Mouse (Mus musculus): Measurements from ENCODE around the gene Olfr1166.

DNA sequence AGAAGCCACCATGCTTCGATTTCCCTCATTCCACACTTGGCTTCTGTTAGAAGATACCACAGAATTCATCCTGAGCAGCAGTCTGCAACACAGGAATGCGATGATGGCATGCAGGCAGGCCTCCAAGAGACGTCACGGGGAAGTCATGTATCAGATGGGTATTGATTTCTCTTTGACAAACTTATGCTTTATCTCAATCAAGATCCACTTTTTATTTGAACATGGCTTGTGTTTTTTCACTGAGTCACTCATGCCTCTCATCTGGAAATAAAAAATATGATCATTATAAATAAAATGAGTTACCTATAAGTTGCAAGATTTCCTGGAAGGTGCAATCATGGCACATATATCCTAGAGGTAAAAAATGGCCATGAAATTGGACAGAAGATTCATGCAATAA is 34.2 kb downstream of the Olfr1166 start, which contains the start of gene Olfr1164:
- no peak for TF ChIP-seq GATA1 (IDR thresholded peaks at IDR 0.05; ENCODE audit: borderline replicate concordance, low read length)
- no peak for TF ChIP-seq FLI1 (IDR thresholded peaks at IDR 0.05; ENCODE audit: low read length)
